Mouse (Mus musculus): ENCODE measurements around the gene Dnaic1. TPM values are rescaled to one million over a fixed set of nuclear protein-coding genes. Genes with fewer than 3 reads are reported as not detected.

Dnaic1 gene
- polyA plus RNA-seq, 1 experiment: 7.3 TPM

DNA sequence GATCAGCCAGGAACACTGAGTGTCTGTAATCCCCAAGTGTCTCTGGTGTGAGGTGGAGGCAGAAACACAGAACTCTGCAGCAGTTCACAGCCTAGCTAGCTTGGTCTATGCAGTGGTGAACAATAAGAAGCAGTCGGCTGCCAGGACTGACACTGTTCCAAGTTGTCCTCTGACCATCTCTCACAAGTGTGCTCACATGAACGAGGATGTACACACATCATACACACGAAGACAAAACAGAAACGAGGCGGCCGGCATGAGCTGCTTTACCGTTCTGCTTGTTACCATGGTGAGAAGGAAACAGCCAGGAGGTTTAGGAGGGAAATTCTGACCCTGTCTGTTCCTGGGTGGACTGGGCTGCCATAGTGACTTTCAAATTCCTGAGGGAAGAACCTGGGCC lies 43.0 kb upstream of the Dnaic1 start:
- Histone ChIP-seq H3K4me3 (ENCODE audit: low read depth, low read length) (no peak overlapping the region), H3K27ac (ENCODE audit: insufficient read depth, low read length) (no peak overlapping the region)
- no peak for TF ChIP-seq POLR2A (IDR thresholded peaks at IDR 0.05; ENCODE audit: insufficient read depth, low read length)
- TF ChIP-seq CTCF (IDR thresholded peaks at IDR 0.05; ENCODE audit: low read depth, low read length): no peak
- TF ChIP-seq EP300 (IDR thresholded peaks at IDR 0.05; ENCODE audit: insufficient read depth, low read depth, low read length): no peak

DNA sequence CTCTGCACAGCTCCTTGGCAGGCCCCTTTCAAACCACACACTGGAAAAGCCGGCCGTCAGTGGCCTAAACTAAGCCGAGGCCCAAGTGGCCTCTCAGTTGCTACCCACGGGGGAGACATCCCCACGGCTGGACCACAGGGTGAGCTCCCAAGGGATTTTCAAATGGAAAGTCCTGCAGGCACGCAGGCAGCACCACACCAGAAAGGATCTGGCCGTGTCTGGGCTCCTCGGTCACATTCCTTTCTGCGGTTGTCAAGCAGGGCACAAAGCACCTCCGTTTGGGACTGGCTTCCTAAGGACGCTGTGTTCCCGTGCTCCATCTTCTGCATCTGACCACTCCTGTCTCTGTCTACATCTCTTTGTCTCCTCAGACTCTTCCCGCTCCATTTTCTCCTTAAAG lies 42.5 kb upstream of the Dnaic1 start:
- Histone ChIP-seq H3K4me3 (ENCODE audit: low read depth, low read length) (no peak overlapping the region), H3K9me3 (replicated peaks; ENCODE audit: control insufficient read depth, insufficient read depth, low read length, poor library complexity, severe bottlenecking) (no peaks in the 10 kb centered on the region), H3K4me1 (ENCODE audit: control insufficient read depth, insufficient read depth, low read length) (no peaks in the 10 kb centered on the region), H3K27me3 (ENCODE audit: control insufficient read depth, insufficient read depth, low read length, poor library complexity, severe bottlenecking) (no peaks in the 10 kb centered on the region), H3K27ac (ENCODE audit: insufficient read depth, low read length) (no peak overlapping the region), H3K9ac (ENCODE audit: low read depth, poor library complexity, severe bottlenecking) (no peak overlapping the region), H3K36me3 (ENCODE audit: control insufficient read depth, insufficient read depth, low read length, poor library complexity, severe bottlenecking) (no peaks in the 10 kb centered on the region)
- TF ChIP-seq EP300 (IDR thresholded peaks at IDR 0.05; ENCODE audit: insufficient read depth, low read depth, low read length): no peak
- TF ChIP-seq POLR2A (IDR thresholded peaks at IDR 0.05; ENCODE audit: insufficient read depth, low read length): no peak
- no peak for TF ChIP-seq CTCF (IDR thresholded peaks at IDR 0.05; ENCODE audit: low read depth, low read length)

More for the DNA sequence above, 43.0 kb upstream of the Dnaic1 start:
- Histone ChIP-seq H3K27me3 (ENCODE audit: control insufficient read depth, insufficient read depth, low read length, poor library complexity, severe bottlenecking) (no peaks in the 10 kb centered on the region), H3K36me3 (ENCODE audit: control insufficient read depth, insufficient read depth, low read length, poor library complexity, severe bottlenecking) (no peaks in the 10 kb centered on the region), H3K9ac (ENCODE audit: low read depth, poor library complexity, severe bottlenecking) (no peak overlapping the region), H3K4me1 (ENCODE audit: control insufficient read depth, insufficient read depth, low read length) (no peaks in the 10 kb centered on the region), H3K9me3 (replicated peaks; ENCODE audit: control insufficient read depth, insufficient read depth, low read length, poor library complexity, severe bottlenecking) (no peaks in the 10 kb centered on the region)

DNA sequence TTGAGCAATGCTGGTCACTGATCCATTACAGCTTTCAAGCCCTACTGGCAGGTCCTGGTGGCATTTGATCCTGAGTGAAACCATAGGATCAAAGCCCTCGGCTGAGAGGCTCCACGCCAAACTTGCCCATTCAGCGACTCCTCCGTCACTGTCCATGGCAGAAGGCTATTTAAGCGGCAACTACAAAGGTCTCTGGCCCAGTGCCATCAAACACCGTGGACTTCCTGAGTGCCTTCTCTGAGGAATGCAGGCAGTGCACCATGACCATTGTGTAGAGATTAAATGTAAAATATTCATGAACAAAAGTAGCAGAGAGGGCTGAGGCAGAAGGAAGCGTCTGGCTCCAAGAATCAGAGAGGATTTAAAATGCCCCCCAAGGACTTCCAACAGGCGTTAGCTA lies 41.6 kb upstream of the Dnaic1 start:
- Histone ChIP-seq H3K36me3 (ENCODE audit: control insufficient read depth, insufficient read depth, low read length, poor library complexity, severe bottlenecking) (no peaks in the 10 kb centered on the region), H3K9me3 (replicated peaks; ENCODE audit: control insufficient read depth, insufficient read depth, low read length, poor library complexity, severe bottlenecking) (no peaks in the 10 kb centered on the region), H3K4me1 (ENCODE audit: control insufficient read depth, insufficient read depth, low read length) (no peaks in the 10 kb centered on the region), H3K27me3 (ENCODE audit: control insufficient read depth, insufficient read depth, low read length, poor library complexity, severe bottlenecking) (no peaks in the 10 kb centered on the region), H3K4me3 (ENCODE audit: low read depth, low read length) (no peak overlapping the region), H3K9ac (ENCODE audit: low read depth, poor library complexity, severe bottlenecking) (no peak overlapping the region), H3K27ac (ENCODE audit: insufficient read depth, low read length) (no peak overlapping the region)
- TF ChIP-seq CTCF (IDR thresholded peaks at IDR 0.05; ENCODE audit: low read depth, low read length) (no peak), EP300 (IDR thresholded peaks at IDR 0.05; ENCODE audit: insufficient read depth, low read depth, low read length) (no peak), POLR2A (IDR thresholded peaks at IDR 0.05; ENCODE audit: insufficient read depth, low read length) (no peak)

DNA sequence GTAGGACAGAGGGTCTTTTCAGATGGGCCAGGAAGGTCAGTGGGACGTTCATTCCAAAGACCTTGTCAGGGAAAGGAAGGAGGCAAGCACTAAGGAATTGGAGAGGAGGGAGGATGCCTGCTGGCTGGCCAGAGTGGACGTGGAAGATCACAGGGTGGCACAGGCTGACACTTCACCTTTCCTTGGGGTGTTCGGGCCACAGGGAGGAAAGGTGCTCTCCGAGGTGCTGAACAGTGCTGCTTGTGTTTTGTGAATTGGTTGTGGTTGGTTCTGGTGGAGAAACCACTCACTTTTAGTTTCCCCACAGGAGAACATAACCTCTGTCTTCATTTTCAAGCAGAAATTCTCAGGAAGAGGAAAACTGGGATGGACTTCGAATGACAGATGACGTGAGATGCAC lies 37.2 kb upstream of the Dnaic1 start:
- no peak overlapping the region for H3K9ac ChIP-seq (ENCODE audit: low read depth, poor library complexity, severe bottlenecking)
- TF ChIP-seq POLR2A (IDR thresholded peaks at IDR 0.05; ENCODE audit: insufficient read depth, low read length) (no peak), CTCF (IDR thresholded peaks at IDR 0.05; ENCODE audit: low read depth, low read length) (no peak), EP300 (IDR thresholded peaks at IDR 0.05; ENCODE audit: insufficient read depth, low read depth, low read length) (no peak)
- no peak overlapping the region for H3K4me3 ChIP-seq (ENCODE audit: low read depth, low read length)
- H3K27me3 ChIP-seq (ENCODE audit: control insufficient read depth, insufficient read depth, low read length, poor library complexity, severe bottlenecking): no peaks in the 10 kb centered on the region
- H3K4me1 ChIP-seq (ENCODE audit: control insufficient read depth, insufficient read depth, low read length): no peaks in the 10 kb centered on the region
- H3K27ac ChIP-seq (ENCODE audit: insufficient read depth, low read length): no peak overlapping the region
- no peaks in the 10 kb centered on the region for H3K9me3 ChIP-seq (replicated peaks; ENCODE audit: control insufficient read depth, insufficient read depth, low read length, poor library complexity, severe bottlenecking)
- no peaks in the 10 kb centered on the region for H3K36me3 ChIP-seq (ENCODE audit: control insufficient read depth, insufficient read depth, low read length, poor library complexity, severe bottlenecking)

DNA sequence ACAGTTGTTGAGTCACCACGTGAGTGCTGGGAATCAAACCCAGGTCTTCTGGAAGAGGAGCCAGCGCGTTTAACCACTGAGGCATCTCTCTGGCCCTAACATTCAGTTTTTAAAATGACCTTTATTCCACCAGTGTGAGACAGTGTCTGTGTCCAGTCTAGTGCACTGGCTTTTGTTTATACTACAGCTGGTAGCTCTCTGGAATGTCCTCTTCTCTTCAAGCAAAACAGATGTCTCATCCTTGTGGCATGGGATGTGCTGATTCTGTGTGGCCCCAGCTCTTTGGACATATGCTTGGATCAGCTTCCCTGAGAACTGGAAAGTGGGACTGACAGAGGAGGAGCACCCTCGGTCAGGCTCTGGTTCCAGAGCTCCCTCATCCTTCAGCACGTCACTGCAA lies 34.7 kb upstream of the Dnaic1 start:
- Histone ChIP-seq H3K9ac (ENCODE audit: low read depth, poor library complexity, severe bottlenecking) (no peak overlapping the region), H3K4me3 (ENCODE audit: low read depth, low read length) (no peak overlapping the region), H3K36me3 (ENCODE audit: control insufficient read depth, insufficient read depth, low read length, poor library complexity, severe bottlenecking) (no peaks in the 10 kb centered on the region), H3K9me3 (replicated peaks; ENCODE audit: control insufficient read depth, insufficient read depth, low read length, poor library complexity, severe bottlenecking) (no peaks in the 10 kb centered on the region), H3K27me3 (ENCODE audit: control insufficient read depth, insufficient read depth, low read length, poor library complexity, severe bottlenecking) (no peaks in the 10 kb centered on the region), H3K4me1 (ENCODE audit: control insufficient read depth, insufficient read depth, low read length) (no peaks in the 10 kb centered on the region), H3K27ac (ENCODE audit: insufficient read depth, low read length) (no peak overlapping the region)
- TF ChIP-seq CTCF (IDR thresholded peaks at IDR 0.05; ENCODE audit: low read depth, low read length) (no peak), POLR2A (IDR thresholded peaks at IDR 0.05; ENCODE audit: insufficient read depth, low read length) (no peak), EP300 (IDR thresholded peaks at IDR 0.05; ENCODE audit: insufficient read depth, low read depth, low read length) (no peak)

DNA sequence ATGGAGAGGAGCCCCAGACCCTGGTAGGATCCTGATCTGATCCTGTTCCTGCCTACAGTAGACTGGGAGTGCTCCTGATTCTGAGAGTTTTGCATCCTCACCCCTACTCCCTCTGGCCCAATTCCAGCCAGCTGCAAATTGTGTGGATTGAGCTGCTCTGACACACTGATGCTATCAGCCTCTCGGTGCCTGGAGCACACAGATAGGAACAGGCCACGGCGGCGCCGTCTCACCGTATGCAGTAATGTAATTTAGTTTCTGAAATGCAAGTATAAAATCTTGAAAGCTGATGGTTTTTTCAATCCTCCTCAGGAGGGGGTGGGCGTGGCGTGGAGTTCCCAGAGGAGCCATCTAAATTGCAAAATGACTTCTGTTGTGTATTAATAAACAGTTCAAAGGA lies 27.4 kb upstream of the Dnaic1 start:
- Histone ChIP-seq H3K27ac (ENCODE audit: insufficient read depth, low read length) (no peak overlapping the region), H3K27me3 (ENCODE audit: control insufficient read depth, insufficient read depth, low read length, poor library complexity, severe bottlenecking) (no peaks in the 10 kb centered on the region), H3K9ac (ENCODE audit: low read depth, poor library complexity, severe bottlenecking) (no peak overlapping the region), H3K4me3 (ENCODE audit: low read depth, low read length) (no peak overlapping the region), H3K4me1 (ENCODE audit: control insufficient read depth, insufficient read depth, low read length) (no peaks in the 10 kb centered on the region), H3K36me3 (ENCODE audit: control insufficient read depth, insufficient read depth, low read length, poor library complexity, severe bottlenecking) (no peaks in the 10 kb centered on the region), H3K9me3 (replicated peaks; ENCODE audit: control insufficient read depth, insufficient read depth, low read length, poor library complexity, severe bottlenecking) (no peaks in the 10 kb centered on the region)
- TF ChIP-seq CTCF (IDR thresholded peaks at IDR 0.05; ENCODE audit: low read depth, low read length): no peak
- no peak for TF ChIP-seq POLR2A (IDR thresholded peaks at IDR 0.05; ENCODE audit: insufficient read depth, low read length)
- TF ChIP-seq EP300 (IDR thresholded peaks at IDR 0.05; ENCODE audit: insufficient read depth, low read depth, low read length): no peak

Measured in ES-Bruce4 (cell line).